Mouse (Mus musculus): Measurements from ENCODE around the gene Phf23. TPM values are rescaled to one million over a fixed set of nuclear protein-coding genes. Genes with fewer than 3 reads are reported as not detected.

The Phf23 gene
- polyA plus RNA-seq, 1 experiment from 2014 or later, result 96.2 TPM

GRCm38 (mm10) chr11:69961841-69962240 is 33.7 kb upstream of the Phf23 start:
- Histone ChIP-seq H3K9me3 (no peaks in the 10 kb centered on the region), H3K27me3 (ENCODE audit: poor library complexity, severe bottlenecking) (peaks cover 64% of the 10 kb centered on the region), H3K36me3 (replicated peaks) (no peaks in the 10 kb centered on the region)

GRCm38 (mm10) chr11:69964650-69965270 is 30.8 kb upstream of the Phf23 start, which contains the start of gene Cldn7:
Gene Cldn7, plus strand, starts transcription at chr11:69964779.
- 8% methylated on average over 24 of the region's 24 CpGs for WGBS
- DNase-seq (ENCODE audit: extremely low spot score, low spot score), result no peak
- H3K27ac ChIP-seq, result no peak within 1 kb of the TSS

More at GRCm38 (mm10) chr11:69961841-69962240, 33.7 kb upstream of the Phf23 start:
- no peak for DNase-seq (ENCODE audit: extremely low spot score, low spot score)
- no peak overlapping the region for H3K4me3 ChIP-seq
- H3K27ac ChIP-seq, result no peak overlapping the region
- WGBS, result 56% methylated on average over 5 of the region's 5 CpGs
- peaks cover 19% of the 10 kb centered on the region for H3K4me1 ChIP-seq

GRCm38 (mm10) chr11:69965271-69966005 is 30.1 kb upstream of the Phf23 start:
- H3K27ac ChIP-seq, result peak overlapping the region; percentile 74; the same call in 1 of the 2 replicates
- DNase-seq (ENCODE audit: extremely low spot score, low spot score), result no peak
- no peaks in the 10 kb centered on the region for H3K9me3 ChIP-seq
- peaks cover 80% of the 10 kb centered on the region for H3K27me3 ChIP-seq (ENCODE audit: poor library complexity, severe bottlenecking)
- peaks cover 31% of the 10 kb centered on the region for H3K36me3 ChIP-seq (replicated peaks)
- H3K4me1 ChIP-seq, result peaks cover 21% of the 10 kb centered on the region
- H3K4me3 ChIP-seq, result peak overlapping the region; percentile 48
- 2% methylated on average over 49 of the region's 49 CpGs for WGBS

More at GRCm38 (mm10) chr11:69964650-69965270, 30.8 kb upstream of the Phf23 start, which contains the start of gene Cldn7:
- peak within 1 kb of the TSS; percentile 48 for H3K4me3 ChIP-seq
- no peaks in the 10 kb centered on the region for H3K9me3 ChIP-seq
- H3K36me3 ChIP-seq (replicated peaks), result peaks cover 24% of the 10 kb centered on the region
- H3K4me1 ChIP-seq, result peaks cover 21% of the 10 kb centered on the region
- peaks cover 80% of the 10 kb centered on the region for H3K27me3 ChIP-seq (ENCODE audit: poor library complexity, severe bottlenecking)

GRCm38 (mm10) chr11:69966006-69966859 is 29.3 kb upstream of the Phf23 start:
- peak; percentile 32 for DNase-seq (ENCODE audit: extremely low spot score, low spot score)
- H3K4me1 ChIP-seq, result peaks cover 21% of the 10 kb centered on the region
- H3K36me3 ChIP-seq (replicated peaks), result peaks cover 35% of the 10 kb centered on the region
- peak overlapping the region; percentile 48 for H3K4me3 ChIP-seq
- WGBS, result 2% methylated on average over 59 of the region's 59 CpGs
- H3K27me3 ChIP-seq (ENCODE audit: poor library complexity, severe bottlenecking), result peaks cover 72% of the 10 kb centered on the region
- H3K27ac ChIP-seq, result peak overlapping the region; percentile 74
- no peaks in the 10 kb centered on the region for H3K9me3 ChIP-seq

- Histone ChIP-seq H3K4me3 (peak overlapping the region; percentile 48), H3K27me3 (ENCODE audit: poor library complexity, severe bottlenecking) (peaks cover 65% of the 10 kb centered on the region), H3K27ac (peak overlapping the region; percentile 74), H3K4me1 (peaks cover 21% of the 10 kb centered on the region), H3K36me3 (replicated peaks) (peaks cover 43% of the 10 kb centered on the region), H3K9me3 (no peaks in the 10 kb centered on the region)
- no peak for DNase-seq (ENCODE audit: extremely low spot score, low spot score)
- 42% methylated on average over 17 of the region's 17 CpGs for WGBS
Measured at GRCm38 (mm10) chr11:69966860-69967517, 28.6 kb upstream of the Phf23 start.

- H3K27me3 ChIP-seq (ENCODE audit: poor library complexity, severe bottlenecking), result peaks cover 47% of the 10 kb centered on the region
- WGBS, result 93% methylated on average over 4 of the region's 4 CpGs
Measured at GRCm38 (mm10) chr11:69968793-69969192, 26.8 kb upstream of the Phf23 start.

GRCm38 (mm10) chr11:69970222-69970621 is 25.4 kb upstream of the Phf23 start:
- H3K27me3 ChIP-seq (ENCODE audit: poor library complexity, severe bottlenecking), result peaks cover 32% of the 10 kb centered on the region
- no peaks in the 10 kb centered on the region for H3K9me3 ChIP-seq
- H3K27ac ChIP-seq, result no peak overlapping the region
- peaks cover 16% of the 10 kb centered on the region for H3K4me1 ChIP-seq
- H3K36me3 ChIP-seq (replicated peaks), result peaks cover 75% of the 10 kb centered on the region
- no peak overlapping the region for H3K4me3 ChIP-seq
- DNase-seq (ENCODE audit: extremely low spot score, low spot score), result no peak
- WGBS, result 89% methylated on average over 6 of the region's 6 CpGs

More at GRCm38 (mm10) chr11:69968793-69969192, 26.8 kb upstream of the Phf23 start:
- Histone ChIP-seq H3K4me3 (no peak overlapping the region), H3K9me3 (no peaks in the 10 kb centered on the region), H3K36me3 (replicated peaks) (peaks cover 61% of the 10 kb centered on the region), H3K4me1 (peaks cover 21% of the 10 kb centered on the region), H3K27ac (no peak overlapping the region)
- DNase-seq (ENCODE audit: extremely low spot score, low spot score), result no peak

GRCm38 (mm10) chr11:69970775-69971174 is 24.8 kb upstream of the Phf23 start:
- H3K9me3 ChIP-seq, result no peaks in the 10 kb centered on the region

GRCm38 (mm10) chr11:69974907-69975306 is 20.7 kb upstream of the Phf23 start:
- no peak for DNase-seq (ENCODE audit: extremely low spot score, low spot score)
- Histone ChIP-seq H3K4me1 (peaks cover 12% of the 10 kb centered on the region), H3K36me3 (replicated peaks) (peaks cover 87% of the 10 kb centered on the region), H3K4me3 (no peak overlapping the region), H3K27me3 (ENCODE audit: poor library complexity, severe bottlenecking) (no peaks in the 10 kb centered on the region), H3K27ac (no peak overlapping the region), H3K9me3 (no peaks in the 10 kb centered on the region)
- WGBS, result 93% methylated on average over 2 of the region's 2 CpGs

More at GRCm38 (mm10) chr11:69970775-69971174, 24.8 kb upstream of the Phf23 start:
- no peak for DNase-seq (ENCODE audit: extremely low spot score, low spot score)
- peaks cover 81% of the 10 kb centered on the region for H3K36me3 ChIP-seq (replicated peaks)
- no peak overlapping the region for H3K27ac ChIP-seq
- H3K4me1 ChIP-seq, result peaks cover 12% of the 10 kb centered on the region
- WGBS, result 95% methylated on average over 3 of the region's 3 CpGs
- no peak overlapping the region for H3K4me3 ChIP-seq
- H3K27me3 ChIP-seq (ENCODE audit: poor library complexity, severe bottlenecking), result peaks cover 27% of the 10 kb centered on the region

GRCm38 (mm10) chr11:69976271-69976670 is 19.3 kb upstream of the Phf23 start:
- whole genome bisulfite sequencing, result 84% methylated on average over 4 of the region's 4 CpGs
- peaks cover 14% of the 10 kb centered on the region for H3K4me1 ChIP-seq
- H3K4me3 ChIP-seq, result no peak overlapping the region
- H3K36me3 ChIP-seq (replicated peaks), result peaks cover 79% of the 10 kb centered on the region
- DNase-seq (ENCODE audit: extremely low spot score, low spot score), result no peak
- H3K27me3 ChIP-seq (ENCODE audit: poor library complexity, severe bottlenecking), result no peaks in the 10 kb centered on the region
- no peak overlapping the region for H3K27ac ChIP-seq
- H3K9me3 ChIP-seq, result no peaks in the 10 kb centered on the region

- Histone ChIP-seq H3K4me3 (peak overlapping the region; percentile 99), H3K4me1 (peaks cover 38% of the 10 kb centered on the region), H3K27me3 (ENCODE audit: poor library complexity, severe bottlenecking) (no peaks in the 10 kb centered on the region), H3K9me3 (no peaks in the 10 kb centered on the region), H3K36me3 (replicated peaks) (peaks cover 66% of the 10 kb centered on the region), H3K27ac (peak overlapping the region; percentile 99)
- WGBS, result 5% methylated on average over 16 of the region's 16 CpGs
- DNase-seq (ENCODE audit: extremely low spot score, low spot score), result no peak
Measured at GRCm38 (mm10) chr11:69979827-69980195, 15.8 kb upstream of the Phf23 start.

All from forebrain, embryonic 10.5 days (tissue).